Mouse (Mus musculus): Measurements from ENCODE around the gene Thy1.

GRCm38 (mm10) chr9:44096536-44096935, 53.4 kb downstream of the Thy1 start:
- TF ChIP-seq CTCF (IDR thresholded peaks at IDR 0.05; ENCODE audit: control insufficient read depth, insufficient read depth, insufficient read length) (no peak), CEBPB (IDR thresholded peaks at IDR 0.05; ENCODE audit: low read depth) (no peak), USF1 (IDR thresholded peaks at IDR 0.05; ENCODE audit: low read depth) (no peak), MYOG (IDR thresholded peaks at IDR 0.05; ENCODE audit: control insufficient read depth, extremely low read depth, insufficient read length) (no peak)
